Mouse (Mus musculus): Measurements from ENCODE around the gene Tesc.

Gene Tesc

DNA sequence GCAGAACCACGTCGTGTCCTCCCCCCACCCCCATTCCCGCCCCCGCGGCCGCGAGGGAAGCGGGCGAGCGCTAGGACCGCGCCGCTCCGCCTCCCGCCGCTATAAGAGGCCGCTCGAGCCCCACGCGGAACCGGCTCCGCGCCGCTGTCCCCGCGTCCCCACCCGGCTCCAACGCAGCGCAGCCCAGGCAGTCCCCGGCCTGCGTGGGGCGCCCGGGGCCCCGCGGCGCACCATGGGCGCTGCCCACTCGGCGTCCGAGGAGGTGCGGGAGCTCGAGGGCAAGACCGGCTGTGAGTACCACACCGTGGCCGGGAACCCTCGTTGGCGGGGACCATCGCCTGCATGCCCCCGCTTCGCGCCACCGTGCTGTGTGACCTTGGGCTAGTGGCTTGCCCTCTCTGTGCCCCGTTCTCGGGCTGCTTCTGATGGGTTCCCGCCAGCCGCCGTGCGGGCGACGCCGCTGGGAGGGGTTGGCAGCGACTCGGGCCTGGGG lies at the start of gene Tesc:
Tesc (plus strand) TSS at position 46 of the 493 bp plus-strand sequence.
- no peak for DNase-seq (ENCODE audit: low spot score in 2 of 2)

DNA sequence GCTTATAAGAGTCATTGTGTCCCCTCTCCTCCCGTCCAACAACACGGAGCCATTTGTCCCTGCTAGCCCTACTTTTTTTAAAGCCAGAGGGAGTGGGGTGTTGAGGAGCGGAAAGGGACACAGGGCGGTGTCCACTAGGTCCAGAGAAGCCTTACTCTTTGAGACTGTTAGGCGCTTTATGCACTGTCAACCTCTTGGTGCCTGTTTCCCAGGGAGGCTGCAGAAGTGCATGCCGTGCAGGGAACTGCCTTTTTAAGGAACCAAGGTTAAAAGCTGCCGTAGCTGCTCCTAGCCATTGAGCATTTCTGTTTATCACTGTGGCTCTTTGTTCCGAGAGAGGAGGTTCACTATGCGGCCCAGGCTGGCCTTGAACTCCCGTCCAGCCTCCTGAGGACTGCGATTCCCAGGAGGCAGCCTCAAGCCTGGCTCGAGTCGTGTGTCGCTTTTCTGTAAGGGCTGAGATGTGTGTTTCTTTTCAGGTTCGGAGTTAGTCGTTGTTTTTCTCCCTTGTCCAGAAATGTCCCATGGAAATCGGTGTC lies 49.3 kb upstream of the Tesc start:
- DNase-seq (ENCODE audit: low spot score in 2 of 2) = no peak

DNA sequence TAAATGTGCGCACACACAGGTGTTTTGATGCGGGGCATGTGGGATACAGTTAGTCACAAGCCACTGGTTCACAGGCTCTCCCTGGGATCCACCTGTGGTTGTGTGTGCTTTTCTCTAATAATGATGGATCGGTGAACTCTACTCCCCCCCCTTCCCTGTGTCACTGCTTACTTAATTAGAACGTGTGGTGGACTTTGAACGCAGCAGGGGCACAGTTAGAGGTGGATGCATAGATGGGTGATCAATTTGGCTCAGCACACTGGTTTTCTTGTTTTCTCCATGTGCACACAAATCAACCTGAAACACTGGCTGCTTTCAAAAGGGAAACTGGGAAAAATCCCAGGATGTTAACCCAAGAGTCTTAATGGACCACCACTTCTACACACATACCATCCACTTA lies 48.5 kb upstream of the Tesc start:
- no peak for DNase-seq (ENCODE audit: low spot score in 2 of 2)

DNA sequence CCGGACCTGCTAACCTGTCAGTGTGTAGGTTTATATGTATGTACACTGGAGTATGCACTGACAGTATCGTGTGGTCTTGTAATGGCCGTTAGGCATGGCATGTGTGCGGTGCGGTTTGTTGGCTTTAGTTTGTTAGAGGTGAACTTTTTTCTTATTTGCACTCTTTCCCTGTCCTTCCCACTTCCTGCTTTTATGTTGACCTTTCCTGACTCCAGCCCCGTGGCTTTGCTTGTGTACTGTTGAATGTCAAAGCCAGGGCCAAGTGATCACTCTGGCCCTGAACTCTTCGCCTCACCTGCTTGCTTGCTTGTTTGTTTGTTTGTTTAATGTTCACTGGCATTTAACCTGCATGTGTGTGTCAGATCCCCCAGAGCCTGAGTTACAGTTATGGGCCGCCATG lies 46.6 kb upstream of the Tesc start:
- no peak for DNase-seq (ENCODE audit: low spot score in 2 of 2)

DNA sequence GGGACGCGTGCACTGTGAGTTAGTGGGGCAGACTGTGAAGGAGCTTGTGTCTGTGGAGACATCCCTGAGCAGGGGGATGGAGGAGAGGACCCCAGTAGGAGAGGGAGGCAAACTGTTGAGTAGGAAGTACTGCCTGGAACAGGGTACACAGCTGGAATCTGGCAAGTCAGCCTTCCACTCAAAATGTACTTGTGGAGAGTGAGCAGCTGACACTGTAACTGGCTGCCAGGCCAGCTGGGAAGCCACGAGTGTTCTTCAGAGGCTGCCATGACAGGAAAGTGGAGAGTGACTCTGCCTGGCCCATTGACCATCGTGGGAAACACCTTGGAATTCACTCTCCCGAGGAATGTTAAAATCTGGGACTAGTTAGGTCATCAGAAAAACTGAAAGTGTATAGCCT lies 45.6 kb upstream of the Tesc start:
- DNase-seq (ENCODE audit: low spot score in 2 of 2) = no peak

DNA sequence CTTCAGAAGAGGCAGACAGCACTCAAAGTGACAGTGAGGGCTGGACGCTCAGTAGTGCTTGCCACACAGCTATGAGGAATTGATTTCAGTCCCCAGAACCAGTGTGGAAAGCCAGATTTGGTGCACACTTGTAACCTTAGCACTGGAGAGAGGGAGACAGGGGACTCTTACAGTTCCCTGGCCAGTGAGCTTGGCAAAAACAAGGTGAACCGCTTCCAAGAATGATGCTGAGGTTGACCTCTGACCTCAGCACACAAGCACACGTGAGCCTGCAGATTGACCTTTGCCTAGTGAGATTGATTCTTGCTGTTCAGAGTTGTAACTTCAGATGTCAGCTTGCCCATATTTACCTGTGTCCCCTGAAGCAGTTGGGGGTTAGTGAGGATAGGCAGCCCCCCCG lies 41.2 kb upstream of the Tesc start:
- no peak for DNase-seq (ENCODE audit: low spot score in 2 of 2)

DNA sequence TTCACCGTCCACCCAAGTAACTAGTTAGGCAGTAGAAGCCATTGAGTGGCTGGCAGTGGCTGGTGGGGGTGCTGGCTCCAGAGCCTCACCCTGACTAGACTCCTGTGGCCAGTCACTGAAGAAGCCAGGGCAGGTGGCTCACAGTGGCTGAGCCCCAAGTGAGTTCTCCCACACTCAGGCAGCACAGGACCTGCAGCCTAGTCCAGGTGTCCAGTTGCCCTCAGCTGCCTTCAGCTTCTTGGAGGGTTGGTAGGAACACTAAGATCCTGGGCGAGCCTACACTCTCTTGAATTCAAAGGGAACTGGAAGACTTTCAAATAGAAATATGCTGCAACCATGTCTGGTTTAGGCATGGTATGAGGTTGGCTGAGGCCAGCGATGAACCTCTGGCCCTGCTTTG lies 39.7 kb upstream of the Tesc start:
- DNase-seq (ENCODE audit: low spot score in 2 of 2) = no peak

DNA sequence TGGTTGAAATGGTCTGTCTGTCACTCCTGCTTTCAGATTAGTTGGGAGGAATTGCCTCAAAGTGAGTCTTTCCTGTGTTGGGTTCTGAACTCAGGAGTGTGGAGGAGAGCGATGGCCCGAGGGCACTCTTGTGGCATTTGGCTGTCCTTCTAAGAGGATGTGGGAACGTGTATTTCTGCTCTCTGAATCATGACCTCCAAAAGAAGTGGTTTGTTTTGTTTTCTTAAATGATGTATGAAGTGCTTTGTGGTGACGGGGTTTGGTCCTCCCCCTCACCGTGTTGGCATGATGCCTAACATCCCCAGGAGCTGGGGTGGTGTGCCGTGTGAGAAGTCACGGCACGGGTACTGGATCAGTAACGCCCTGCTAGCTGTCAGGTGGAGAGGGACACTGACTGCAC lies 39.2 kb upstream of the Tesc start:
- DNase-seq (ENCODE audit: low spot score in 2 of 2) = no peak

DNA sequence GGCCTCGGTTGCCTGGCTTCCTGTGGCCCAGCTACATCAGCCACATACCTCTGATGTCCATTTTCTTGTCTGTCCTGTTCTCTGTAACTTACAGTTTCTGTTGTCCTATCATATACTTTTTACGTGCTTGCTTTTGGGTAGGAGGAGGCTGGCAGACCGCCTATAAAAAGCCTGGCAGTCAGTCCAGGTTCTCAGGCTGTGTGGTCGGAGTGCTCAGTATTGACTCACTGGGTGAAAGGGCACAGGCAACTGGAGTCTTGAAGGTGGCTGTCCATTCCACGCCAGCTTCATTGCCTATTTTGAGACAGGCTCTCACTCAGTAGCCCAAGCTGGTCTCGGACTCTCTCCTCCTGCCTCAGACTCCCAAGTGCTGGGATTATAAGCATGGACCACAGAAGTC lies 37.8 kb upstream of the Tesc start:
- DNase-seq (ENCODE audit: low spot score in 2 of 2) = no peak

DNA sequence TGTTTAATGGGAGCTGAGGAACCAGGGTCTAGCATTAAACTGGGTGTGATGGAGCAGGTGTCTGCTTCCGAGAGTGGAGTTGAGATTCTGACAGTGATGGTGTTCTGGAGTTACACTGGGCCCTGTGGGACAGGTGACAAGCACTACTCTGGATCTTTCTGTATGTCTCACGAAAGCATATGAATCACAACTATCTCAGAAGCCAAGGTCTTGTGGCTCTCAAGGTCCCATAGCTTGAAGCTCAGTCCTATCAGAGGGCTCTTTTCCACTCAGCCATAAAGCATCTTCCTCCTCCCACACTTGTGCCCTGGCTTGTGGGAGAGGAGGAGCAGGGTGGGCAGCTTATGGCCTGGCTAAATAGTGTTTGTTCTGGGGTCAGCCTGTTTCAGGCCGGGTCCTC lies 36.6 kb upstream of the Tesc start:
- DNase-seq (ENCODE audit: low spot score in 2 of 2) = no peak

DNA sequence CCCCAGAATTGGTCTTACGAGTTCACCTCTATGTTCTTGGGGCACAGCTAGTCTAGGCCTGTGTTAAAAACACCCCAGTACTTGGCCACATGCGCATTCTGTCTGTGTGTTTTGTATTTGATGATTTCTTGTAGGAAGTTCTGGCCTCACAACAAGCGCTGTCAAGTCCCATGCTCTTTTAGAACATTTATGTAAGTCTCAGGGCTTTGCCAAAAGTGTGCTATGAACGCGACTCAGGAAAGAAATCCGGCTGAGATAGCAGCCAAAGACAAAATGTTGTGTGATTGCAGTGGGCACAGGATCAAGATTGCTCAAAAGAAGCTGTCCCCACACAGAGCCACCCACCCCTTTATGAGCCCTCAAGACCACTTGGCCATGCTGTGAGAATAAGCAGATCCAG lies 34.0 kb upstream of the Tesc start:
- no peak for DNase-seq (ENCODE audit: low spot score in 2 of 2)

DNA sequence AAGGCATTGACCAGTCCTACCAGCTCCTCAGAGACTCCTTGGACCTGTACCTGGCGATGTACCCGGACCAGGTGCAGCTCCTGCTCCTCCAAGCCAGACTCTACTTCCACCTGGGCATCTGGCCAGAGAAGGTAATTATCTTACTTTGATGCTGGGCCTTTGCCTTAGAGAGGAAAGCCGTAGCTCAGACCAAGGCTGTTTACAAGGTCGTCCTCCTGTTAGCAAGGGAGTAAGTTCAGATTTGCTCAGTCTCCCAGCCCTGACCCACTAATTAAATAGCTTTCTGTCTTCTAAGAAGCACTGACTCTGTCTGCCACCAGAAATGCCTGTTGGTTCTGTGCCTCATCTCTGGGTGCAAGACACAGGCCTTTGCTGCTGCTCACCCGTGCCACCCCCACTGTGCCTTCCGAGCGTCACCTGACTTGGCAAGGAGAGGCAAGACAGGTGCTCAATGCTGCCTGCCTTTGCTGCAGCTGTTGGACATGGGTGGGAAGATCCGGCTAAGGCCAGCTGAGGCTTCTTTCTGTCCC lies 32.1 kb upstream of the Tesc start:
- DNase-seq (ENCODE audit: low spot score in 2 of 2) = no peak

DNA sequence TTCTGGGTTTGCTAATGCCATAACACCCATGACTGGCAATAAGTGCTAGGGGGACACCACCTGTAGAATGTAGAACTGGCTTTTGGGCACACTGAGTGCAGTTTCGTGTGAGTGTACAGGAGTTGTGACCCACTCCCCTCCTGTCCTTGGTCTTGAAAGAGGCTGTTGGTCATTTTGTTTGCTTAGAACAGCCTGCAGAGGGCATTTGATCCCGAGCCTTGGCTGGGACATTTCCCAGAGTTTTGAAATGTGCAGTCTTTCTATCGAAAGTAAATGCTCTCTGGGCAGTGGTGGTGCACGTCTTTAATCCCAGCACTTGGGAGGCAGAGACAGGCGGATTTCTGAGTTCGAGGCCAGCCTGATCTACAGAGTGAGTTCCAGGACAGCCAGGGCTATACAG lies 31.6 kb upstream of the Tesc start:
- DNase-seq (ENCODE audit: low spot score in 2 of 2) = no peak

DNA sequence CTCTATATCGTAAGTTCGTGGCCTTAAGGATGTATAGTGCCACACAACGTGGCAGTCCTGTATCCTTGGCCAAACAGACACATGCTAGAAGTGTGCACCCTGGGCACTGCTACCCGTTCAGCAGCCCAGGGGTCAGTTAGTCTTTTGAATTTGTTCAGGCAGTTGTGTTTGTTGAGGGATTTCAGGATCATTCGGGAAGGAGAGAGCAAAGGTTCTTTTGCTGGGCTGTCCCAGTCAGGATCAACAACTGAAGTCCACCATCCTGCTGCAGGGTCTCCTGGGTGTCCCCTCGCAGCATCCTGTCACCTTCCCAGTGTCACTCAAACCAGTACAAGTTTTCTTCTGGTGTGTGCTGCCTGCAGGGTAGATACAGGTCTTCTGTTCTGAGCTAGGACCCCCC lies 31.0 kb upstream of the Tesc start:
- no peak for DNase-seq (ENCODE audit: low spot score in 2 of 2)

DNA sequence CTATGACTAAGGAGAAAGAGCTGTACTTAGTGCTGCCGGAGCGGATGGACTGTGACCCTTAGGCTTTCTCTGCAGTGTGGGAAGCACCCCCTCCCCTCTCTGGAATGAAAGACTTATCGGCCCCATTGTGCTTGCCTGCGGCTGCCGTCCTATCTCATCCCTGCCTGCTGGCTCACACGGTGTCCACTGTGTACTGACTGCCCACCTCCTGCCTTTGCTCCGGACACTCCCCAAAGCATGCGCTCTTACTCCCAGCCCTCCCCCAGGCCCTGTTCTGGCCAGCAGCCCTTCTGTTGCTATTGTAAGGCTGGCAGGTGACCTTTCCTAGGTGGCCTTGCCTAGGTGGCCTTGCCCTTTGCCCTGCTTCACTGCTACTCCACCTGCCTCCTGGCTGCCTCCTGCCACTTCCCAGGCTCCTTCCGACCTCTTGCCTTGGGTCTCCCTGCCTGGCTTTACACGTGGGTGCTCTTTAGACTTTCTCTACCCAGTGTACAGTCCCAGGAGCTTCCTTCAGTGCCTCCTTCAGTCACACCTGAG lies 30.0 kb upstream of the Tesc start:
- no peak for DNase-seq (ENCODE audit: low spot score in 2 of 2)

DNA sequence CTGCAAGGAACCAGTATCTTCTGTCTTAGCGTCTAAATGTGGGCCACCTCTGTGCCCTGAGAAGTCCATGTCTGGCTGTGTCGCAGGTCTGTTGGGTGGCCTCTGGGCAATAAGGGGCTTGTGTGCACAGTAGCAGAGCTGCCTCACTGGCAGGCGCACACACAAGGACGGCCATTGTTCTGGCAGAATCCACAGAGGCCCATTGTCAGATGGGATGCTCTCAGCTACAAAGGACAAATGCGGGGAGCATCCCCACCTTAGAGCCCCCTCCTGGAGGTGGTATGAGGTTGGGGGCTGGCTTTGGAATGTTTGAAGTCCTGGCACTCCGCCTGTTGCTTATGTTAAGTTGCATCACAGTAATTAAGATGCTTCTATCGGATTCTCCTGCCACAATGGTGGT lies 28.5 kb upstream of the Tesc start:
- no peak for DNase-seq (ENCODE audit: low spot score in 2 of 2)

DNA sequence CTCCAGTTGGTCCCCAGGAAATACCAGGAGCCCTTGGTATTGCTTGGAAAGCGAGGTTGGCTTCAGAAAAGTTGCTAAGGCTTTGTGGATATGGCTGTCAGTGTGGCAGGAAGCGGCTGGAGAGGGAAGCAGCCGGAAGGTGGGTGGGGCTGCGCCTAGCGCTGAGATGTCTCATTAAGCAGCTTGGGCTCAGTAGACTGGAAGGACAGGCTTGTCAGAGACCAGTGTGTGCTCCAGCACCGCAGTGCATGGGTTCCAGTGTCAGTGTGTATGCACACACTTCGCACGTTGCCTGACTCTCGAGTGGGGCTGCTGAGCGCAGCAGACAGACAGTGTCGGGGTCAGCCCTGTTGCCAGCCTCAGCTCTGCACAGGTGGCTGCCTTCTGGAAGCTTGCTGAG lies 28.0 kb upstream of the Tesc start:
- no peak for DNase-seq (ENCODE audit: low spot score in 2 of 2)

DNA sequence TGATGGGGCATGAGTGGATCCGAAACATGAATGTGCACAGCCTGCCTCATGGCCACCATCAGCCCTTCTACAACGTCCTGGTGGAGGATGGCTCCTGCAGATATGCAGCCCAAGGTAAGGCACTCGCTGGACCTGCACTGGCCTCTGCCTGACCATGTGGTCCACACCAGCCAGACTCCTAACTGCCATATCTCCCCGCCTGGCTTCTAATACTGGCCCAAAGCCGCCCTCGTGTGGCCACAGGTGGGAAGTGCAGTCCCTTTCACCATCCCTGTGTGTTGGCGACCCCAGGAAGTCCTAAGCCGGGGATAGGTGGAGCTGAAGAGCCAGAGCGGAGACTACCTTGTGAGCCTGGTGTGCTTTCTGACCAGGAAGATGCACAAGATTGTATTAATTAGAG lies 25.5 kb upstream of the Tesc start:
- peak; percentile 40 to 73 for DNase-seq (ENCODE audit: low spot score in 2 of 2)

DNA sequence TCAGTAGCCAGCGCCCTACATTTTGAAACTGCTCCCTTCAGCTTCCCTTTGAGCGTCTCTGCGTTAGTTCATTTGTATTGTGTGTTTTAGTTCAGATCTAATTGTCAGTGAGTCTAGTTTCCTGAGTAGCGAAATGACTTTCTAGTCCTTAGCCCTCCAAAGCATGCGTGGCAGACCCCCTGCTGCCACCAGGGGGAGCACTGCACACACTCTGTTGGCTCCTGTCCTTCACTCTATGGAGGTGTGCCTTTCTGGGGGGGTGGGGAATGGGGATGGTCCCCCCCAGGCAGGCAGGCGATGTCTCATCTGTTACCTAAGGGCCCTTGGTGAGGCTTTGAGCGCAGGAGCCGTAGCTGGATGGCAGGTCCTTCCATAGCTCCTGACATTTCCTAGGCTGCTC lies 22.9 kb upstream of the Tesc start:
- DNase-seq (ENCODE audit: low spot score in 2 of 2) = no peak

DNA sequence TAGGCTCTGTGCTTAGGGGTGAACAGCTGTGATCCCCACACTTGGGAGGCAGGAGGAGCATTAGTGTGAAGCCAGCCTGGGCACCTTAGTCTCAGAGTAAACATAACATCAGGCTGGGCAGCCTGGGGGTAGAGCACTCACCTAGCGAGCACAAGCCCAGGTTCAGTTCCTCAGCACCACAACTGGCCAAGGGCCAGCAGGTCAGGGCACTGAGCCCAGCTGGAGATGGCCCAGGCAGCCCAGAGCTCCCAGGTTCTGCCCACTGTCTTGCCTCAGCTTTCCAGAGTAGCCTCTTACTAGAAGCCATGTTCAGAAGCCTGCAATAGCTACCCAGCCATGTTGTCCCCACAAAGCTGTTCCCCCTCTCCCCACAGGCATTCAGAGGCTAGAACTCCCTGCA lies 21.8 kb upstream of the Tesc start:
- no peak for DNase-seq (ENCODE audit: low spot score in 2 of 2)

DNA sequence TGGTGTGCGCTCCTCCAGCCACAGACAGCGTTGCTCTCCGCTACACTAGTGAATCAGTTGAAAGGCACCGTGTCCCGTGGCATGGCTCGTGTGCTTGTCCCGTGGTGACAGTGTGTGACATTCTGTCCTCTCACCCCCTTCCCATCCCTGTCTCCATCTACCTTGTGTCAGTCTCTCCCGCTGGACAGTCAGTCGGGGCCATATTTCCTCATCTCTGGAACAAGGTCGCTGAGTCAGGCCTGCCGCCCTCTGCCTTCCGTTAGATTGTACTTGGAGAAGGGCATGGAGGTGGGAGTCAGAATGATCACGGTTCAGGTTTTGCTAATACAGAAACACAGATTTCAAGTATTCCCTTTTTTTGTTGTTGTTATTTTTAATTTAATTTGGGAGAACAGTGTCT lies 19.2 kb upstream of the Tesc start:
- DNase-seq (ENCODE audit: low spot score in 2 of 2) = no peak

DNA sequence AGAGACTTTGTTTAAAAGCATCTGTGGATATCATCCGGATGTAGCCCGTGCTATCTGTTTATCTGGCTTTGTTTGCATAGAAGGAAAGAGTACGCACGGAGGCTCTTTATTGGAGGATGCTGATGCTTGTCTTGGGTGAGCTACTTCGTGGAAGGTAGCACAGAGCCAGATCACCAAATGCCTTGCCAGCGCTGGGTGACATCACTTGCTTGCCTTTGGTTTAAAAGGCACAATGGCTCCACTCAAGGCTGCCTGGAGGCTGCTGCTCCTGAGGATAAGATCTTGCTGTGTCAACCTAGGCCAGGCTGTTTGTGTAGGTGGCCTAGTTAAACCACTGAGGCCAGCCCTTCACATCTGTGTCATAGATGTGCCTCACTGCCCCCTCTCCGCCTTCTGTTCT lies 16.7 kb upstream of the Tesc start:
- DNase-seq (ENCODE audit: low spot score in 2 of 2) = no peak

DNA sequence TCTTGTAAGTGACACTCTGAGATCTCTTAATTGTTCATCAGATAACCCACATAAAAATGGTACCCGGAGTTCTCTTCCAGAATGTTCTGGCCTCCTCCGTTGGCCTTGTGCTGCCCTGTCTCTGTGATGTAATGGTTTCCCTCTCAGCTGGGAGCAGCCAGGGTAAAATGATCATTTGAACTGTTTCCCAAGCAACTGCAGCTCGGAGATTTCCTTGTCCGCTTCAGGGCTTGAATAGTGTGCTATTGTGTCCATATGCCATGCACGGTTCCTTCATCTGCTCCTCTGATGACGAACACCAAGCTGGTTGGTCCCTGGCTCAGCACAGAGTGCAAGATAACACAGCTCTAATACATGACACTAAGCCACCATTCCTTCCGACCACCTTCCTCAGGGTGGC lies 15.7 kb upstream of the Tesc start:
- no peak for DNase-seq (ENCODE audit: low spot score in 2 of 2)

DNA sequence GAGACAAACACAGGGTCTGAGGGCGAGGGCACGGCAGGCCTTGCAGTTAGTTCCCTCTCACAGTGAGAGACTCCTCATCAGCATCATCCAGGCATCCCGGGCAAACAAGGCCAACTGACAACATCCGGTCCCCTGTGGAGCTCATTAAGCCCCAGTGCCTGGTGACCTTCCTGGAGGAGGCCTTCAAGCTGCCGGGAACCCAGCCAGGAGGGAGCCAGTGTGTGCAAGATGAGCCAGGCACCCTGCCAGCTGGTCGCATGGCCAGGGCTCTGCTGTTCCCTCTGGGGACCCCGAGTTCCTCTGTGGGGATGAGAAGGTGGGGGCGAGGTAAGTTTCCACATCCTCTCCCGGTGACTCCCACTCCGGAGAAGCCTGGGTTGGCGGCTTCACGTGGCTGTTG lies 12.5 kb upstream of the Tesc start:
- peak; percentile 55 to 70 for DNase-seq (ENCODE audit: low spot score in 2 of 2)
